Mouse (Mus musculus) heart, embryonic 12.5 days (tissue): ENCODE measurements around the gene Cnr2. TPM values are rescaled to one million over a fixed set of nuclear protein-coding genes. Genes with fewer than 3 reads are reported as not detected.
A peak's percentile ranks its signal among the peaks of the same experiment; 100 is the strongest.

Experiments used
- ATAC-seq: fragments of 200-750 bp; cut with Nextera tagmentation; 2 replicates; pipeline ENCODE4 v1.8.0; 2017; ENCODE audit warnings: moderate TSS enrichment, moderate library complexity; ENCODE audit not compliant: insufficient number of reproducible peaks, low FRiP score
- H3K27ac ChIP-seq: fragments of 300-500 bp; sonication (generic); 2 replicates; pipeline ENCODE4 v1.5.1; 2016; ENCODE audit warnings: mild to moderate bottlenecking, moderate library complexity; ENCODE audit not compliant: poor library complexity, severe bottlenecking
- H3K27me3 ChIP-seq: fragments of 300-500 bp; sonication (generic); replicated peaks from 2 replicates; pipeline ENCODE4 v1.6.1; 2016; ENCODE audit warnings: mild to moderate bottlenecking, moderate library complexity
- H3K36me3 ChIP-seq: fragments of 300-500 bp; sonication (generic); 2 replicates; pipeline ENCODE4 v1.6.1; 2016; ENCODE audit warnings: mild to moderate bottlenecking, moderate library complexity
- H3K4me1 ChIP-seq: fragments of 300-500 bp; sonication (generic); replicated peaks from 2 replicates; pipeline ENCODE4 v1.6.1; 2016; ENCODE audit warnings: mild to moderate bottlenecking
- H3K4me2 ChIP-seq: fragments of 300-500 bp; sonication (generic); 2 replicates; pipeline ENCODE4 v1.6.1; 2016; ENCODE audit warnings: mild to moderate bottlenecking, moderate library complexity
- H3K4me3 ChIP-seq: fragments of 300-500 bp; sonication (generic); 2 replicates; pipeline ENCODE4 v1.5.1; 2016; ENCODE audit warnings: mild to moderate bottlenecking
- H3K9ac ChIP-seq: fragments of 300-500 bp; sonication (generic); 2 replicates; pipeline ENCODE4 v1.6.1; 2016; ENCODE audit warnings: mild to moderate bottlenecking, moderate library complexity
- H3K9me3 ChIP-seq: fragments of 300-500 bp; sonication (generic); replicated peaks from 2 replicates; pipeline ENCODE4 v1.6.1; 2016; ENCODE audit warnings: mild to moderate bottlenecking, moderate library complexity
- WGBS: fragments of 180-500 bp; shearing (Covaris S2); methylation state at CpG from one replicate; pipeline ENCODE4 v1.1.7; 2016; 5-methylcytosine and 5-hydroxymethylcytosine counted together
- polyA plus RNA-seq: library from polyadenylated mRNA; unstranded; fragments of >200 nt; fragmentation: Nextera tagmentation; extraction: Ambion mirVana; gene quantifications from 2 replicates; pipeline ENCODE4 v1.2.1, GENCODE M21; 2016

Gene Cnr2
- polyA plus RNA-seq, 1 experiment from 2014 or later = 0.70 TPM

DNA sequence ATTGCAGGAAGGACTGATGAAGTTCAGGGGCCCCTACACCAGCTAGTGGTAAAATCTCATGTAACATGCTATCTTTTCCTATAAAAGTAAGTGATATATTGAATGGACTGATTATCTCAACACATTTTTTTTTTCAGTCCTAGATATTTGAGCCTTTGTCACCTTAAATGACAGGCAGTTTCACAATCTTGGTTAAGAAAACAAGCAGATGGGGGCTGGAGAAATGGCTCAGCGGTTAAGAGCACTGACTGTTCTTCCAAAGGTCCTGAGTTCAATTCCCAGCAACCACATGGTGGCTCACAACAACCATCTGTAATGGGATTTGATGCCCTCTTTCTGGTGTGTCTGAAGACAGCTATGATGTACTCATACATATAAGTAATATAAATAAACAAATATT, 27.0 kb downstream of the Cnr2 start:
- Histone ChIP-seq H3K27ac (no peak overlapping the region), H3K9ac (no peak overlapping the region)

DNA sequence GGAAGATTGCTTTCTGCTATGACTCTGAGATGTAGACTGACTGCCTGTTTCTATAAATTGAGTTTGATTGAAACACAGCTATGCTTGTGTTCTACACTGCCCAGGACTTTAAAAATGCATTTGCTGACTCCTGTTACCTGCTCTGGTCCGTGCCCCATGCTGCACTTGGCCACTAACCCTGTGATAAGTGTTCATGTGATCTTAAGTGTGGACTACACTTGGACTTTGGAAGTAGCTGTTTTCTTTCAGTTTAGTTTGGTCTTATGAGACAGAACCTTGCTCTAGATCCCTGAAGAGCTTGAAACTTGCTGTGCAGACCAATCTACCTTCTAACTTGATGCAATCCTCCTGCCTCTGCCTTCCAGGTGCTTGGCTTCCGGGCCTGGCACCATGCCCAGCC, 29.2 kb downstream of the Cnr2 start:
- Histone ChIP-seq H3K4me3 (no peak overlapping the region), H3K9me3 (no peaks in the 10 kb centered on the region), H3K27ac (no peak overlapping the region), H3K9ac (no peak overlapping the region), H3K36me3 (0 out of 2 replicates have a peak, but pooled peaks cover 18% of the 10 kb centered on the region), H3K4me2 (no peak overlapping the region), H3K27me3 (no peaks in the 10 kb centered on the region), H3K4me1 (peaks cover 20% of the 10 kb centered on the region)
- 76% methylated on average over 2 of the region's 2 CpGs for WGBS
- ATAC-seq = no peak

More for the DNA sequence above, 27.0 kb downstream of the Cnr2 start:
- H3K4me1 ChIP-seq = peaks cover 20% of the 10 kb centered on the region
- WGBS = 79% methylated on average over 1 of the region's 1 CpGs
- H3K4me3 ChIP-seq = no peak overlapping the region
- 0 out of 2 replicates have a peak, but pooled peaks cover 13% of the 10 kb centered on the region for H3K36me3 ChIP-seq
- H3K27me3 ChIP-seq = no peaks in the 10 kb centered on the region
- peak overlapping the region; percentile 77 for H3K4me2 ChIP-seq
- no peaks in the 10 kb centered on the region for H3K9me3 ChIP-seq
- no peak for ATAC-seq

DNA sequence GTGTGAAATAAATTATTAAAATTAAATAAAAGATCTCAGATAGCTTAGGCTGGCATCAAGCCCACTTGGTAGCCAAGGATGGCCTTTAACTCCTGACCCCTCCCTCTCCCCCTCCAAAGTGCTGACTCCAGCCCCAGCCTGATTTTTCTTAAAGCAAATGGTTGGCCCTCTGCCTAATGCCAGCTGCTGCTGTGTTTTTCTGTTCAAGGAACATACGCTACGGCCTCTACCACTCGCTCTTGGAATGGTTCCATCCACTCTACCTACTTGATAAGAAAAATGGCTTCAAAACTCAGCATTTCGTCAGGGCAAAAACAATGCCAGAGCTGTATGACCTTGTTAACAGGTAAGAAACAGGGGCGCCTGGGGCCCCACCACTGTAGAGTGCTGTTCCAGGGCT, 30.1 kb downstream of the Cnr2 start:
- whole genome bisulfite sequencing = 56% methylated on average over 5 of the region's 5 CpGs
- no peaks in the 10 kb centered on the region for H3K27me3 ChIP-seq
- H3K9me3 ChIP-seq = no peaks in the 10 kb centered on the region
- H3K4me1 ChIP-seq = peaks cover 20% of the 10 kb centered on the region
- no peak for ATAC-seq
- no peak overlapping the region for H3K9ac ChIP-seq
- 0 out of 2 replicates have a peak overlapping the region, but pooled peaks have one; percentile 11 for H3K4me2 ChIP-seq
- no peak overlapping the region for H3K4me3 ChIP-seq
- H3K27ac ChIP-seq = no peak overlapping the region
- 0 out of 2 replicates have a peak, but pooled peaks cover 25% of the 10 kb centered on the region for H3K36me3 ChIP-seq

DNA sequence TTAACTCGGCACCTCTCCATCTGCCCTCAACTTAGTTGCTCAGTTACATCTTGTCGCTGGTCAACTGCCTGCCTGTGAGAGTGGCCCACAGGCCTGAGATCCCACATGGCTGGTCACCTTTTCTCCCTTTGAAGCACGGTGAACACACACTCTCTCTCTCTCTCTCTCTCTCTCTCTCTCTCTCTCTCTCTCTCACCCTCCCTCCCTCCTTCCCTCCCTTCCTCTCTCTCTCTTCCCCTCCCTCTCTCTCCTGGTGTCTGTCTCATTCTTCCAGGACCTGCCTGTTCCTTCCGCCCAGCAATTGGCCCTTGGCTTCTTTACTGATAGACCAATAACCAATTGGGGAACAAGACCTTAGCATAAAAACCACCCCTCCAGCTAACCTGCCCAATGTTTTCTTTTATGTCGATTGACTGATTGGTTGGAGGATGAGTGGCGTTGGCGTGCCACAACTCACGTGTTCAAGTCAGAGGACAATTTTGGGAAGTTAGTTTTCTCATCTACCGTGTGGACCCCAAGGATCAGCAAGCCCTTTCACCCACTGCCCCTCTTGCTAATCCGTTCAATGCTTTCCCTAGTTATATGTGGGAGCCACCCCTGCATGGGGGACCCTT, 31.1 kb downstream of the Cnr2 start:
- Histone ChIP-seq H3K4me2 (no peak overlapping the region), H3K27ac (no peak overlapping the region), H3K4me3 (no peak overlapping the region), H3K36me3 (peaks cover 35% of the 10 kb centered on the region; the same call in 1 of the 2 replicates), H3K27me3 (no peaks in the 10 kb centered on the region), H3K9ac (no peak overlapping the region), H3K4me1 (peaks cover 19% of the 10 kb centered on the region), H3K9me3 (no peaks in the 10 kb centered on the region)
- whole genome bisulfite sequencing = 66% methylated on average over 10 of the region's 10 CpGs
- no peak for ATAC-seq

- H3K27ac ChIP-seq = no peak overlapping the region
- H3K4me2 ChIP-seq = no peak overlapping the region
- ATAC-seq = no peak
- no peak overlapping the region for H3K9ac ChIP-seq
- H3K4me3 ChIP-seq = no peak overlapping the region
- H3K27me3 ChIP-seq = no peaks in the 10 kb centered on the region
- H3K9me3 ChIP-seq = no peaks in the 10 kb centered on the region
- peaks cover 14% of the 10 kb centered on the region for H3K4me1 ChIP-seq
- peaks cover 38% of the 10 kb centered on the region; the same call in 1 of the 2 replicates for H3K36me3 ChIP-seq
- WGBS = 94% methylated on average over 3 of the region's 3 CpGs
Measured at GRCm38 (mm10) chr4:135926861-135927260, 31.7 kb downstream of the Cnr2 start.

DNA sequence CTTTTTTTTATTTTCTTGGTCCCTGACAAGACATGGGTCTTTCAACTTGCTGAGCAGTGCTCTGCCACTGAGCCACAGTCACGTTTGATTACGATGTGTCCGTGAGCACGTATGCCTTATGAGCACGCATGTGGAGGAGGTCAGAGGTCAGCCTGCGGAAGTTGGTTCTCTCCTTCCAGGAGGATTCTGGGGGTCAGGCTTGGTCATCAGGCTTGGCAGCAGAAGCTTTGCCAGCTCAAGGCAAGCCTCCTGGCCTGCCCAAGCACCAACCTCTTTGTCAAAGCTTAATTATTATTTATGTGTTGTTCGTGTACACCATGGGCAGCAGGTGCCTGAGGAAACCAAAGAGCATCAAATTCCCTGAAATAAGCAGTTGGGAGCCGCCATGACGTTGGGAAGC, 33.2 kb downstream of the Cnr2 start:
- no peaks in the 10 kb centered on the region for H3K27me3 ChIP-seq
- no peaks in the 10 kb centered on the region for H3K9me3 ChIP-seq
- H3K27ac ChIP-seq = no peak overlapping the region
- peaks cover 44% of the 10 kb centered on the region for H3K36me3 ChIP-seq
- no peak overlapping the region for H3K4me3 ChIP-seq
- H3K4me2 ChIP-seq = no peak overlapping the region
- WGBS = 88% methylated on average over 9 of the region's 9 CpGs
- no peak for ATAC-seq
- H3K9ac ChIP-seq = no peak overlapping the region
- H3K4me1 ChIP-seq = peaks cover 13% of the 10 kb centered on the region

DNA sequence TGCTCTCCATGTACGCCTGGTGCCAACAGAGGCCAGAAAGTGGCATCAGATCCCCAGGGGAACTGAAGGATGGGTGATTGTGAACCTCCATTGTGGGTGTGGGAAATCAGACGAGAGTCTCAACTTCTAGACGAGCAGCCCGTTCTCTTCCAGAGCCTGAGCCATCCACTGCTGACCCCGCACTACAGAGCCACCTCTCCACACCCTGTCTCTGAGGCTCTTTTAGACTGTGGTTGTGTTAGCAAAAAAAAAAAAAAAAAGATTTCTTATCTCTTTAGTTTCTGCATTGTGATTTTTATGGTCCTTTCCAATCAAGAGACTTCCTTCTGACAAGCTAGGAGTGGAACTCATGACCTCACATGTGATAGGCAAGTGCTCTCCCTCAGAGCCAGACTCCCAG, 34.2 kb downstream of the Cnr2 start:
- Histone ChIP-seq H3K27me3 (no peaks in the 10 kb centered on the region), H3K27ac (no peak overlapping the region), H3K4me2 (no peak overlapping the region), H3K9ac (no peak overlapping the region), H3K4me3 (no peak overlapping the region), H3K4me1 (peaks cover 13% of the 10 kb centered on the region), H3K36me3 (peaks cover 49% of the 10 kb centered on the region), H3K9me3 (no peaks in the 10 kb centered on the region)
- WGBS = 82% methylated on average over 5 of the region's 5 CpGs
- ATAC-seq = no peak

DNA sequence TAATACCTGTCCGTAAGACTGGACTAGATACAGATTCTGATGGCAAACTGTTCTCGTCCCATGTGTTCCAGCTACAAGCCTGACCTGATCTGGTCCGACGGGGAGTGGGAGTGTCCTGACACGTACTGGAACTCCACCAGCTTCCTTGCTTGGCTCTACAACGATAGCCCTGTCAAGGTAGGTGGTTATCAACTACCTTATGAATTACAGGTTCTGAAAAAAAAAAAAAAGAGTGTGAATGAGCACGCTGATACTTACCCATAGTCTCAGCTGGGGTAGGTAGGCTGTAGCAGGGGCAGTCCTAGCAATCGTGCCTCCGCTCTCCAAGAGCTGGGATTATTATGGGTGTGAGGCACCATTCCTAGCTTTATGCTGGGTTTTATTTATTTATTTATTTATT, 34.6 kb downstream of the Cnr2 start:
- Histone ChIP-seq H3K36me3 (peaks cover 47% of the 10 kb centered on the region), H3K9ac (no peak overlapping the region), H3K4me3 (no peak overlapping the region), H3K27me3 (no peaks in the 10 kb centered on the region), H3K27ac (no peak overlapping the region), H3K4me2 (no peak overlapping the region), H3K9me3 (no peaks in the 10 kb centered on the region), H3K4me1 (peaks cover 13% of the 10 kb centered on the region)
- no peak for ATAC-seq
- WGBS = 83% methylated on average over 9 of the region's 9 CpGs

DNA sequence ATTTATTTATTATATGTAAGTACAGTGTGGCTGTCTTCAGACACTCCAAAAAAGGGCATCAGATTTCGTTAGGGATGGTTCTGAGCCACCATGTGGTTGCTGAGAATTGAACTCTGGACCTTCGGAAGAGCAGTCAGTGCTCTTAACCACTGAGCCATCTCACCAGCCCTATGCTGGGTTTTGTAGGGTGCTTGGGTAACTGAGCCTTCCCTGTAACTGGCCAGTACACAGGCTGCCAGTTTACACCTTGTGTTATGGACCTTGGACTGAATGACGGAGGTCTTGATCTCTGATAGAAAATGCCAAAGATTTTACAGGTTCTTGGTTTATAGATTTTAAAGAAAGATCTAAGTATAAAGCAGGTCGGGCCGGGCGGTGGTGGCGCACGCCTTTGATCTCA, 35.0 kb downstream of the Cnr2 start:
- no peak overlapping the region for H3K4me2 ChIP-seq
- H3K36me3 ChIP-seq = peaks cover 46% of the 10 kb centered on the region
- H3K27ac ChIP-seq = no peak overlapping the region
- no peak for ATAC-seq
- no peaks in the 10 kb centered on the region for H3K27me3 ChIP-seq
- no peaks in the 10 kb centered on the region for H3K9me3 ChIP-seq
- 87% methylated on average over 8 of the region's 8 CpGs for WGBS
- no peak overlapping the region for H3K9ac ChIP-seq
- H3K4me1 ChIP-seq = peaks cover 13% of the 10 kb centered on the region
- no peak overlapping the region for H3K4me3 ChIP-seq

- H3K27me3 ChIP-seq = no peaks in the 10 kb centered on the region
- H3K4me3 ChIP-seq = no peak overlapping the region
- ATAC-seq = no peak
- H3K4me2 ChIP-seq = no peak overlapping the region
- H3K36me3 ChIP-seq = peaks cover 41% of the 10 kb centered on the region
- WGBS = 64% methylated on average over 5 of the region's 5 CpGs
- no peaks in the 10 kb centered on the region for H3K9me3 ChIP-seq
- no peak overlapping the region for H3K9ac ChIP-seq
- no peak overlapping the region for H3K27ac ChIP-seq
- H3K4me1 ChIP-seq = peaks cover 14% of the 10 kb centered on the region
Measured at GRCm38 (mm10) chr4:135931832-135932231, 36.6 kb downstream of the Cnr2 start.

GRCm38 (mm10) chr4:135934708-135935500, 39.7 kb downstream of the Cnr2 start:
- Histone ChIP-seq H3K27me3 (no peaks in the 10 kb centered on the region), H3K9me3 (no peaks in the 10 kb centered on the region), H3K4me1 (peaks cover 19% of the 10 kb centered on the region), H3K9ac (0 out of 2 replicates have a peak overlapping the region, but pooled peaks have one; percentile 28), H3K4me2 (peak overlapping the region; percentile 20; the same call in 1 of the 2 replicates), H3K27ac (0 out of 2 replicates have a peak overlapping the region, but pooled peaks have one; percentile 4), H3K4me3 (no peak overlapping the region), H3K36me3 (peaks cover 46% of the 10 kb centered on the region)
- ATAC-seq = no peak
- WGBS = 39% methylated on average over 12 of the region's 12 CpGs
